Mouse (Mus musculus): ENCODE data around the gene H2al1j. TPM values are rescaled to one million over a fixed set of nuclear protein-coding genes. Genes with fewer than 3 reads are reported as not detected.
"Not testable (repeated sequence)": the region's sequence is repeated elsewhere in the genome, so short reads cannot be mapped to it uniquely, and the experiment has no call there.

Gene H2al1j
- polyA plus RNA-seq, 1 experiment from 2014 or later = not detected

GRCm38 (mm10) chrX:11314858-11315257 is 12.8 kb upstream of the H2al1j start, which contains the start of gene H2al1f:
Gene H2al1f, plus strand, starts transcription at chrX:11315158.
- not testable (repeated sequence) for H3K36me3 ChIP-seq (ENCODE audit: control insufficient read depth, insufficient read depth, low read length); ATAC-seq (replicated peaks; ENCODE audit: insufficient number of reproducible peaks, low FRiP score, low TSS enrichment); H3K4me2 ChIP-seq; H3K9me3 ChIP-seq (replicated peaks; ENCODE audit: control insufficient read depth, low read length); H3K27ac ChIP-seq (ENCODE audit: low read depth, low read length); H3K4me3 ChIP-seq (ENCODE audit: low read depth, low read length); H3K27me3 ChIP-seq (ENCODE audit: control insufficient read depth, insufficient read depth, low read length); H3K9ac ChIP-seq (ENCODE audit: low read depth, low read length); H3K4me1 ChIP-seq (ENCODE audit: control insufficient read depth, insufficient read depth, low read length)
- WGBS (ENCODE audit: insufficient replicate concordance) = no CpG with 5 or more reads among the region's 6 CpGs

DNA sequence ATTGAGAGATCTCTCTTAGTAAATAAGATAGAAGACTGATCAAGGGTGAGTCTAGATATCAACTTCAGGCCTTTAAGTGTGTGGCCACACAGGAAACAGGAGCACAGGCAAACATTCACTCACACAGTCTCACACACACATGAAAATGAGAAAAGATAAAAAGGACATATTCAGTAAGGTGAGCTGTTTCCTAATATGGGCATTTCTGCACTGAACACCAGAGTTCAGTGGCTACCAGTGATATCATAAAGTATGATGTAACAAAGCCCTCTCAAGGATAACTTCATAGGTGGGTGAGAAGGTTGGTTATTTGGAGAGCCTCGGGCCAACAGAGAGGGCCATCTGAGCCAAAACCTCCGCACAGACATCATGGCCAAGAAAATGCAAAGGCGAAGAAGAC is 9.7 kb upstream of the H2al1j start, which contains the start of gene H2al1g:
TSS of gene H2al1g (plus strand) at position 301 of the 400 bp plus-strand sequence.
- H3K27ac ChIP-seq (ENCODE audit: low read depth, low read length); H3K36me3 ChIP-seq (ENCODE audit: control insufficient read depth, insufficient read depth, low read length); H3K4me3 ChIP-seq (ENCODE audit: low read depth, low read length); ATAC-seq (replicated peaks; ENCODE audit: insufficient number of reproducible peaks, low FRiP score, low TSS enrichment); H3K4me2 ChIP-seq; H3K4me1 ChIP-seq (ENCODE audit: control insufficient read depth, insufficient read depth, low read length); H3K27me3 ChIP-seq (ENCODE audit: control insufficient read depth, insufficient read depth, low read length); H3K9me3 ChIP-seq (replicated peaks; ENCODE audit: control insufficient read depth, low read length); H3K9ac ChIP-seq (ENCODE audit: low read depth, low read length): not testable (repeated sequence)
- no CpG with 5 or more reads among the region's 3 CpGs for WGBS (ENCODE audit: insufficient replicate concordance)

DNA sequence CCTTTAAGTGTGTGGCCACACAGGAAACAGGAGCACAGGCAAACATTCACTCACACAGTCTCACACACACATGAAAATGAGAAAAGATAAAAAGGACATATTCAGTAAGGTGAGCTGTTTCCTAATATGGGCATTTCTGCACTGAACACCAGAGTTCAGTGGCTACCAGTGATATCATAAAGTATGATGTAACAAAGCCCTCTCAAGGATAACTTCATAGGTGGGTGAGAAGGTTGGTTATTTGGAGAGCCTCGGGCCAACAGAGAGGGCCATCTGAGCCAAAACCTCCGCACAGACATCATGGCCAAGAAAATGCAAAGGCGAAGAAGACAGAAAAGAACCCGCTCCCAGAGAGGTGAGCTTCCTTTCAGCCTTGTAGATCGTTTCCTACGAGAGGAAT is 6.4 kb upstream of the H2al1j start, which contains the start of gene H2al1h:
TSS of gene H2al1h (plus strand) at position 301 of the 400 bp plus-strand sequence.
- H3K27ac ChIP-seq (ENCODE audit: low read depth, low read length); H3K9ac ChIP-seq (ENCODE audit: low read depth, low read length); H3K4me1 ChIP-seq (ENCODE audit: control insufficient read depth, insufficient read depth, low read length); ATAC-seq (replicated peaks; ENCODE audit: insufficient number of reproducible peaks, low FRiP score, low TSS enrichment); H3K4me2 ChIP-seq; H3K27me3 ChIP-seq (ENCODE audit: control insufficient read depth, insufficient read depth, low read length); H3K9me3 ChIP-seq (replicated peaks; ENCODE audit: control insufficient read depth, low read length); H3K36me3 ChIP-seq (ENCODE audit: control insufficient read depth, insufficient read depth, low read length); H3K4me3 ChIP-seq (ENCODE audit: low read depth, low read length): not testable (repeated sequence)
- no CpG with 5 or more reads among the region's 6 CpGs for WGBS (ENCODE audit: insufficient replicate concordance)

- not testable (repeated sequence) for H3K27me3 ChIP-seq (ENCODE audit: control insufficient read depth, insufficient read depth, low read length); H3K4me3 ChIP-seq (ENCODE audit: low read depth, low read length); H3K36me3 ChIP-seq (ENCODE audit: control insufficient read depth, insufficient read depth, low read length); H3K4me2 ChIP-seq; H3K9me3 ChIP-seq (replicated peaks; ENCODE audit: control insufficient read depth, low read length); H3K4me1 ChIP-seq (ENCODE audit: control insufficient read depth, insufficient read depth, low read length); ATAC-seq (replicated peaks; ENCODE audit: insufficient number of reproducible peaks, low FRiP score, low TSS enrichment); H3K9ac ChIP-seq (ENCODE audit: low read depth, low read length); H3K27ac ChIP-seq (ENCODE audit: low read depth, low read length)
- WGBS (ENCODE audit: insufficient replicate concordance) = 80% methylated on average over 1 of the region's 5 CpGs
These were observed 3.3 kb upstream of the H2al1j start, which contains the start of gene H2al1i for GRCm38 (mm10) chrX:11324359-11324758. Gene H2al1i, plus strand, starts transcription at chrX:11324659.

GRCm38 (mm10) chrX:11345762-11346161 is 18.1 kb downstream of the H2al1j start:
- no peak for ATAC-seq (replicated peaks; ENCODE audit: insufficient number of reproducible peaks, low FRiP score, low TSS enrichment)
- H3K9me3 ChIP-seq (replicated peaks; ENCODE audit: control insufficient read depth, low read length) = no peaks in the 10 kb centered on the region
- WGBS (ENCODE audit: insufficient replicate concordance) = 69% methylated on average over 9 of the region's 9 CpGs
- H3K4me2 ChIP-seq = no peak overlapping the region
- no peak overlapping the region for H3K27ac ChIP-seq (ENCODE audit: low read depth, low read length)
- H3K4me1 ChIP-seq (ENCODE audit: control insufficient read depth, insufficient read depth, low read length) = no peaks in the 10 kb centered on the region
- H3K36me3 ChIP-seq (ENCODE audit: control insufficient read depth, insufficient read depth, low read length) = no peaks in the 10 kb centered on the region
- no peaks in the 10 kb centered on the region for H3K27me3 ChIP-seq (ENCODE audit: control insufficient read depth, insufficient read depth, low read length)
- H3K4me3 ChIP-seq (ENCODE audit: low read depth, low read length) = no peak overlapping the region
- H3K9ac ChIP-seq (ENCODE audit: low read depth, low read length) = no peak overlapping the region

DNA sequence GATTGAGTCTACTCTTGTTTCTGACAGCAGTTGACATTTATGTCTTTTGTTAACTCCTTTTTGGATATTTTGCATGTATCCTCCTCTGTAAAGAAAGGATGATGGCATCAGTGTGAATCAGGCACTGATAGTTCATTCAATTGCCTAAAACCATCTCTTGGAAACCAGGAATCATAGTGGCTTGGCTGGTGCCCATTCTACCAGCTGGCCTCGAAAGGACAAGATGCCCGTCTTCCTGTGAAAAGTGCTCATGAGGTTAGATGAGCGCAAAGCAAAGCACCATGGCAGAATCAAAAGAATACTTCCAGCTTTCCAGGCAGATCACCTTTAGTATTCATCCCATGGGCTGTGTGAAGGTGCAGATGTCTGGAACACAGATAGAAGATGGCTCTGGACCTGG is 19.1 kb downstream of the H2al1j start:
- H3K27ac ChIP-seq (ENCODE audit: low read depth, low read length) = no peak overlapping the region
- H3K36me3 ChIP-seq (ENCODE audit: control insufficient read depth, insufficient read depth, low read length) = no peaks in the 10 kb centered on the region
- no peaks in the 10 kb centered on the region for H3K9me3 ChIP-seq (replicated peaks; ENCODE audit: control insufficient read depth, low read length)
- H3K4me3 ChIP-seq (ENCODE audit: low read depth, low read length) = no peak overlapping the region
- ATAC-seq (replicated peaks; ENCODE audit: insufficient number of reproducible peaks, low FRiP score, low TSS enrichment) = no peak
- H3K27me3 ChIP-seq (ENCODE audit: control insufficient read depth, insufficient read depth, low read length) = no peaks in the 10 kb centered on the region
- H3K4me2 ChIP-seq = no peak overlapping the region
- no peak overlapping the region for H3K9ac ChIP-seq (ENCODE audit: low read depth, low read length)
- no peaks in the 10 kb centered on the region for H3K4me1 ChIP-seq (ENCODE audit: control insufficient read depth, insufficient read depth, low read length)
- 83% methylated on average over 3 of the region's 3 CpGs for WGBS (ENCODE audit: insufficient replicate concordance)

DNA sequence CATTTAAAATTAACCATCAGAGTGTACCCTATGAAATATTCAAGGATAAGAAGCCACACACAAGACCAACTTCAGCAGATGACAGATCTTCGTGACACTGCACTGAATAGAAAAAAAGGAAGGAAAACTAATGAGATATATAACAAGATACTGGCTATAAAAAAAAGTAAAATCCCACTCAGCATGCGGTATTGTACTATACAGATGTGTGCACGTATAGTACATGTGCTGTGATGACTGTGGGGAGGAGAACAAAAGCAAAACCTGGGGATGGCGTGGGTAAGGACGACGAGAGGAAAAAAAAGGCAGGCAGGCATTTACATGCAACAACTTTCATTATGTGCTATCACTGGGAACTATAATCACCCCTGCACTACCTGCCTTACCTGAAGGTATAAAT is 33.2 kb downstream of the H2al1j start:
- H3K4me1 ChIP-seq (ENCODE audit: control insufficient read depth, insufficient read depth, low read length) = no peaks in the 10 kb centered on the region
- no peak overlapping the region for H3K9ac ChIP-seq (ENCODE audit: low read depth, low read length)
- WGBS (ENCODE audit: insufficient replicate concordance) = 76% methylated on average over 6 of the region's 6 CpGs
- H3K4me2 ChIP-seq = no peak overlapping the region
- H3K36me3 ChIP-seq (ENCODE audit: control insufficient read depth, insufficient read depth, low read length) = no peaks in the 10 kb centered on the region
- ATAC-seq (replicated peaks; ENCODE audit: insufficient number of reproducible peaks, low FRiP score, low TSS enrichment) = no peak
- H3K27me3 ChIP-seq (ENCODE audit: control insufficient read depth, insufficient read depth, low read length) = peaks cover 9% of the 10 kb centered on the region
- H3K4me3 ChIP-seq (ENCODE audit: low read depth, low read length) = no peak overlapping the region
- no peak overlapping the region for H3K27ac ChIP-seq (ENCODE audit: low read depth, low read length)
- no peaks in the 10 kb centered on the region for H3K9me3 ChIP-seq (replicated peaks; ENCODE audit: control insufficient read depth, low read length)

DNA sequence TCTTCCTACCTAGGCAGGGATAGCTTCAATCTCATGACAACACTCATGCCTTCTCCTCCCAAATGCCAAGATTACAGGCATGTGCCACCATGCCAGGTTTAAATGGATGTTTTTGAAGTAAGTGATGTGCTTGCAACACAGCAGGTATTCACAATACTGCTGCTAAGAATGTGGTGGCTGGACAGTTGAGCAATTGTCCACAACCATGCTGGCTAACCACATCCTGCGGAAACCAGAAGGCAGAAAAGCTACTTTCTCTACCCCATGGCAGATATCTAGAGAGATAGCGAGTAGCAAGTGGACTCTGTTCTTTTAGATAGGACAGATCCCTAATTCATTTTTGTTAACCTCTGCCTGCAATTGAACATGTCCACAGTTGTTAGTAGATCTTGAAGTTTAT is 33.6 kb downstream of the H2al1j start:
- 69% methylated on average over 2 of the region's 2 CpGs for WGBS (ENCODE audit: insufficient replicate concordance)
- H3K27ac ChIP-seq (ENCODE audit: low read depth, low read length) = no peak overlapping the region
- no peaks in the 10 kb centered on the region for H3K4me1 ChIP-seq (ENCODE audit: control insufficient read depth, insufficient read depth, low read length)
- H3K27me3 ChIP-seq (ENCODE audit: control insufficient read depth, insufficient read depth, low read length) = peaks cover 9% of the 10 kb centered on the region
- no peak overlapping the region for H3K4me3 ChIP-seq (ENCODE audit: low read depth, low read length)
- H3K4me2 ChIP-seq = no peak overlapping the region
- H3K9me3 ChIP-seq (replicated peaks; ENCODE audit: control insufficient read depth, low read length) = no peaks in the 10 kb centered on the region
- no peak overlapping the region for H3K9ac ChIP-seq (ENCODE audit: low read depth, low read length)
- no peaks in the 10 kb centered on the region for H3K36me3 ChIP-seq (ENCODE audit: control insufficient read depth, insufficient read depth, low read length)
- no peak for ATAC-seq (replicated peaks; ENCODE audit: insufficient number of reproducible peaks, low FRiP score, low TSS enrichment)

DNA sequence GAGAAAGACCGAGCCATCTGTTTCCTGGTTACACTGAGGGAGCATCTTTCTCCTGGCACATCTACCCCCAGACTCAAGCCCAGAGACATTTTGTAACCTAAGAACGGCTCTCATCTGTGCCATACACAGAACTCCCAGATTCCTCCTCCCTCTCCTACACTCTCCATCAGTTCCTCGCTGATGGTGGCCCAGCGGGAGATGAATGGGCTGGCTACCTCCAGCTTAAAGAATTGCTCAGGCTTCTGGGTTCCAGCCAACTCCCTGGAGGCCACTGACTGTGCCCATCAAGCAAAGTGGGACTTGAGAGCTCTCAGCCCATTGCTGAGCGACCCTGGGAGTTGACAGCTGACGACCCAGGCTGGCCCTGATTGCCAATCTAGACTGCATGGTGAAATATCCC is 36.3 kb downstream of the H2al1j start:
- H3K4me2 ChIP-seq = no peak overlapping the region
- no peaks in the 10 kb centered on the region for H3K4me1 ChIP-seq (ENCODE audit: control insufficient read depth, insufficient read depth, low read length)
- no peak overlapping the region for H3K27ac ChIP-seq (ENCODE audit: low read depth, low read length)
- ATAC-seq (replicated peaks; ENCODE audit: insufficient number of reproducible peaks, low FRiP score, low TSS enrichment) = no peak
- H3K27me3 ChIP-seq (ENCODE audit: control insufficient read depth, insufficient read depth, low read length) = peaks cover 9% of the 10 kb centered on the region
- H3K4me3 ChIP-seq (ENCODE audit: low read depth, low read length) = no peak overlapping the region
- WGBS (ENCODE audit: insufficient replicate concordance) = 55% methylated on average over 6 of the region's 6 CpGs
- no peak overlapping the region for H3K9ac ChIP-seq (ENCODE audit: low read depth, low read length)
- H3K36me3 ChIP-seq (ENCODE audit: control insufficient read depth, insufficient read depth, low read length) = no peaks in the 10 kb centered on the region
- no peaks in the 10 kb centered on the region for H3K9me3 ChIP-seq (replicated peaks; ENCODE audit: control insufficient read depth, low read length)

Measured in heart, embryonic 11.5 days (tissue).